Mouse (Mus musculus) adrenal gland, postnatal 36 days (tissue): ENCODE results near the gene Sprr2a1. TPM values are rescaled to one million over a fixed set of nuclear protein-coding genes. Genes with fewer than 3 reads are reported as not detected.
"Not testable (repeated sequence)": the region's sequence is repeated elsewhere in the genome, so short reads cannot be mapped to it uniquely, and the experiment has no call there.

Experiments used
- DNase-seq, 2 experiments: peaks; one replicate each; pipeline ENCODE4 v3.0.0; 2021; ENCODE audit warnings: mixed read lengths in 1 of 2
- long read RNA-seq, 2 experiments: library from polyadenylated mRNA; stranded (forward); transcript quantifications; one replicate each; pipeline ENCODE4 v2.0.0; 2021; ENCODE audit warnings: borderline sequencing depth in 2 of 2
- total RNA-seq, 2 experiments: library from RNA; stranded (reverse); gene quantifications; 2 replicates each; pipeline ENCODE4 v1.2.3; 2021

The Sprr2a1 gene
- not detected for total RNA-seq
- long read RNA-seq, experiment 1, result 0 reads
- long read RNA-seq, experiment 2, result 0 reads

DNA sequence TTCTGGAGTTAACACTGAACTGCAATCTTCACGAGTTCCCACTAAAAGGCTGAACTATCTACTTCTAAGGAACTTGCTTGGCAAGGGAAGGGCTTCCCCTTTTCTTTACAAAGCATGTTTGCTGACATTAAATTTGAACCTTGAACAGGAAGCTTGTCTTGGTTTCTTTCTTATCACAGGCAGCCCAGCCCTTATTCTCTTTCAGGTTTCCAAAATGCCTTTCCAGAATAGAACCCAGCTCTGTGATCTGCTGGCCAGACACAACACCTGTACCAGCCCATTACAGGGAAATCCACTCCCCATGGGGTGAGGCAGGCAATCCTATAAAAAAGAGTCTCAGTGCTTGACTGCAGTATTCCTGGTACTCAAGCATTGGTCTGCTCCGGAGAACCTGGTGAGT is at the start of gene Sprr2a1, which contains the start of gene Sprr2a2:
Sprr2a1 (plus strand) TSS at position 231 of the 400 bp plus-strand sequence.
Sprr2a2 (plus strand) TSS at position 352 of the 400 bp plus-strand sequence.
- not testable (repeated sequence) for DNase-seq

DNA sequence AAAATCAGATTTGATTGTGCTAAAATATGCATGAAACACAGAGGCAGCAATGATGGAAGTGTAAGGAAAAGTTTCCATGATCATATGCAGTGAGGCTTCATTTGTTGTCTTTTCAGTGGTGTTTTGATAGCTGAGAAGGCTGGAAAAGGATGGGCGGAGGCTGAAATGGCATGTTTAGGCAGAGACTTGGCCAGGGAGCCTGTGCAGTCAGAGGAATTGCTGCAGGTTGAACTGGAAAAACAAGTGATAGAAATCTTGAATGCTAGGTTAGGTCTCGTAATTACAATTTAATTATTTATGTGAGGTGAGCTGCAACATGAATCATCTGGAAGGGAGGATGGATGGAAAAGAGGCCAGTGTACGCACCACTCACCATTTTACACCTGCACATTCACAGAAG is 45.8 kb upstream of the Sprr2a1 start:
- no peak for DNase-seq

DNA sequence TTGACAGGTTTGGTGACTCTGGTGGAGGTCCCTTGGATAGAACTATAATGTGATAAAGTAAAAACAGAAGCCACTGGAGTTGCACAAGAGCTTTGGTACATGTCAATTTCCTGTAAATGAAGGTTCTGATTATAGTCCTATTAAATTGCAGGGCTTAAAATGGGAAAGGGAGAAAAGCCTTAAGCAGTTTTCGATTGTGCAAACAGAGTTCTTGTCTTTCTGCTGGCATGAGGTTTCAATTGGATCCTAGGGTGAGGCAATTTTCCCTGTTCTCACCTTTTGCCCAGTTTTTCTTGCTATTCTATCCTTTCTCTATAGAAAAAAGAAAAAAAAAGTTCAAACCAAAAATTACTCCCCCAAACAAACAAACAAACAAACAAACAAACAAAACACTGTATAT is 38.7 kb upstream of the Sprr2a1 start:
- no peak for DNase-seq

DNA sequence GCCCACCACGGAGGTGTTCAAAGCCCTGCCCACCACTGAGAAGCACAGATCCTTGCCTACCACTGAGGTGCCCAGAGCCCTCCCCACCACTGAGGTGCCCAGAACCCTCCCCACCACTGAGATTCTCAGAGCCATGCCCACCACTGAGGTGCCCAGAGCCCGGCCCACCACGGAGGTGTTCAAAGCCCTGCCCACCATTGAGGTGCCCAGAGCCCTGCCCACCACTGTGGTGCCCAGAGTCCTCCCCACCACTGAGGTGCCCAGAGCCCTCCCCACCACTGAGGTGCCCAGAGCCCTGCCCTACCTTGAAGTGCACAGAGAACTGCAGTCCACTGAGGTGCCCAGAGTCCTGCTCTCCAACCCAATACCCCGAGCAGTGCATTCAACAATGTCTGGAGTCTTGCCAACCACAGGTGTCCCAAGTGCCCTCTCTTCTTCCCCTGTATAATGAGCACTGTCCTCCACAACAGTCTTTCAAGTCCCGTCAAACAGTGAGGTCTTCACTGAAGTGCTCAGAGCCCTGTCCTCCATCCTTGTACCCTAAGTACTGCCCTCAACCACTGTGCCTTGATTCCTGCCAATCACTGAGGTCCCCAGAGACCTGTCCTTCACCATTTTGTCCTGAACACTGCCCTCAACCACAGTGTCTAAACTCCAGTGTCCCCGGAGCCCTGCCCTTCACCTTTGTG is 19.9 kb upstream of the Sprr2a1 start:
- DNase-seq, result no peak

DNA sequence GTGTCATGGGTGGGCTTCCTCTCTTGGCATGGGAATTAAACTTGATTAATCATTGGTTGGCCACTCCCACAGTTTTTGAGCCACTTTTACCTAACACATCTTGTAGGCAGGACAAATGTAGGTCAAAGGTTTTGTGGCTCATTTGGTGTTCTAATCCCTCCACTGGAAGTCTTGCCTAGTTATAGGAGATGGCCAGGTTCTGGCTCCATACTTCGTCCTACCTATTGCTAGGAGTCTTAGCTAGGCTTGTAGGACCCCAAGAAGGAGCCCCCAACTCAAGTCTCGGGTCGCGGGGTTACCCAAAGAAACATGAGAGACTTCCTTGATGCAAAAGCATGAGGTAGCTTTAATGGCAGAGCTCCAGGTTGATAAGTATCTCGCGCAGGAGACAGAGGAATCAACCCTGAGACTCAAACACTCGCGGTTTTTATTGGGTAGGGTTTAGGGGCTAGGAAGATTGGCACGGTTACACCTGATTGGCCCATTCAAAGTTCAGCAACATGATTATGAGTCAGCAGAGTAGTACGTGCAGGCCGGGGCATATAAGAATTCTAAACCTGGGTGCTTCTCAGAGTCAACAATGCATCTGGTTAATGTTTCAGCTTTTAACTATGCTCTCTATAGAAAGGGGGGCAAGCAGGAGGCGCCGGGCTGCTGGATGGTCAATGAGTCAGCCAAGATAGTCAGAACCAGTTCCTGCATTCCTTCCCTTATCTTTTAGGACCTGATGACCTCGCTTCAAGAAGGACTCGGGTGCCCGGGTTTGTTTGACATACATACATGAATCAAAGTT is 4.3 kb upstream of the Sprr2a1 start:
- not testable (repeated sequence) for DNase-seq

DNA sequence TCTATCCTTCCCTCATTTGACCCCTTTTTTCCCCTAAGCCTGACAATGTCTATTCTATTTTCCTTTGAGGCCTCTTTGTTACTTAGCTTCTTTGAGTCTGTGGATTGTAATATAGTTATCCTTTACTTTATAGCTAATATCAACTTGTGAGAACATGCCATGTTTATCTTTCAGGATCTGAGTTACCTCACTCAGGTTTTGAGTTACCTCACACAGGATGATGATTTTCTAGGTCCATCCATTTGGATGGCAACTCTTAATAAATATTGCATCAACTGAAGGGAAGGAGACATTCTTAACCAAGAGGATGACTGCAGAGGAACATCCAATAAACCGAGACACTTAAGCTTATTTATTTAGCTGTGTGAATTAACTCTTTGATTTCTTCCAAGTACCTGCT is 3.5 kb upstream of the Sprr2a1 start:
- not testable (repeated sequence) for DNase-seq

DNA sequence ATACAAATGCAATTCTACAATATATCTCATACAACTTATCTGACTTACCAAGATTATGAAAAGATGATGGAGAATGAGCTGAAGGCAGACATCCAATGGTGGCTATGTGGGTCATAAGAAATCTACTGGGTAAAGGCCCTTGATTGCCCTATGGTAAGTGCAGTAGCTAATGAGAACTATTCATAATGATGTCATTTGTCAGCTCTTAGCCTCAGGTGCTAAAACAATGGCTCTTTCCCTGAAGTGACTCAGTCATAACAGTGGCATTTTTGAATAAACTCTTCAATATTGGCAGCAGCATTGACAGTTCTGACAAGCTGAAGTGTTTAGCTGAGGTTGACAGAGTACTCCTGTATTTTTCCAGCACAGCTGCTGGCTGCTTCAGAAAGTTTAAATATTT is 1.9 kb upstream of the Sprr2a1 start:
- DNase-seq, result not testable (repeated sequence)

DNA sequence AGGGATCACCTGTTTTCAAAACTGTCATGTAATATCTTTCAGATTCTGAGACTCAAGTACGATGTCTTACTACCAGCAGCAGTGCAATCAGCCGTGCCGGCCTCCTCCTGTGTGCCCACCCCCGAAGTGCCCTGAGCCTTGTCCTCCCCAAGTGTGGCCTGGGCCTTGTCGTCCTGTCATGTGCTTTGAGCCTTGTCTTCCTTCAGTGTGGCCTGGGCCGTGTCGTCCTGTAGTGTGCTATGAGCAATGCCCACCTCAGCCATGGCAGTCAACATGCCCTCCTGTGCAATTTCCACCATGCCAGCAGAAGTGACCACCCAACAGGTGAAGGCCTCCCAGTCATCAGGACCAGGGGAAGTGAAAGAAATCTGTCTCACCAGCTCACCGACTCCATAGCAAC is 3.4 kb downstream of the Sprr2a1 start:
- DNase-seq, result not testable (repeated sequence)

DNA sequence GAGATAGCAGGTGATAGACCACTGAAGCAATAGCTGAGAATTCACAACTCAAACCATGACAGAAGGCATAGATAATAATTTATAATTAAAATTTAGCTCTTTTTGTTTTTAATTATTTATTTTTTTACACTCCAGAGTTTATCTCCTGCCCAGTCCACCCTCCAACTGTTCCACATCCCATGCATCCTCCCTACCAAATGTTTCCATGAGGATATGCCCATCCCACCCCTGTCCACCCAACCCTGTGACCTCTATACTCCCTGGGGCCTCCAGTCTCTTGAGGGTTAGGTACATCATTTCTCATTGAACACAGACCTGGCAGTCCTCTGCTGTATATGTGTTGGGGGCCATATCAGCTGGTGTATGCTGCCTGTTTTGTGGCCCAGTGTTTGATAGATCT is 8.1 kb downstream of the Sprr2a1 start:
- not testable (repeated sequence) for DNase-seq

DNA sequence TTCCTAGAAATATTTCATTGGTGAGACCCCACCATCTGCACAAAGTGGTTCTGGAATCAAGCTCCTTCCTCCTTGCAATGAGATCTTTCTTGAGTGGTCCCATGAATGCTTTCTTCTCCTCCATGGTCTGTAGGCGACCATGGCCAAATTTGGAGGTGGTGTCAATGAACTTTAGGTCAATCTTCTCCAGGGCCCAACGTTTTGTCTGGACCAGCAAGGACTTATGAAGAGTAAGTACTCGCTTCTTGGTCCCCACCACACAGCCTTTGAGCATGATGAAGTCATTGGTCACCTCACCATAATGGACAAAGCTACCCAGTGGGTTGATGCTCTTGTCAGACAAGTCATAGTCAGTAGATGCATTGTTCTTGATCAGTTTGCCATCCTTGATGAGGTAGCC is 11.8 kb downstream of the Sprr2a1 start:
- not testable (repeated sequence) for DNase-seq

DNA sequence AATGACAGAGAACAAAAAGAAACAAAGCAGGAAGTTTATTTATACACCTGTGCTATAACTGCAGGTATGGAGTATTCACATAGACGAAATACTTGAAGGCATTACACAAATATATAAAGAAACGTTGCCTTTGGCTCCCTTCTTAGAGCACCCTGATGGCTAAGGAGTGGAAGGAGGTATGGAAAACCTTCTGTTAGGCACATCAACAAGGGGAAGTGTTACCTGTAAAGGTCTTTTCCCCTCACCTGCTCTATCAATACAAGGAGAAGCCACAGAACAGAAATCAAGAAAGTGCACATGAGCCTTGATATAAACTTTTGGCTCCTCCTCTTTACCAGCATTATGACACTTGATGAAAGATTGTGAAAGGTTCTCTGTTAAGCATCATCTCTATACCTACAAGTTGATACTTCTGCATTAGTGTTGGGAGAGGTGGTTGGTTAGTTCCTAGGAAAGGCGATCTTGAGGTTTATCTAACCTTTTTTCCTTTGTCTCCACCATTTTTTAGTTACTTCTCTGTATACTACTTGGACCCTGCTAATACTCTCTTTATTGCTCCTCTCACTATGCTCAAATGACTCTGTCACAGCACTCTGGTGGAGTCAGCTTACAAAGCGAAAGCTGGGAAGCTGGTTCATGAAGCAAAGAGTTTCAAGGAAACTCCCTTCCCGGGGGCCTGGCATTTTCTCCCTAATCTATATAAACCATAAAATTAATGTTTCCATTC is 21.0 kb downstream of the Sprr2a1 start:
- DNase-seq, result not testable (repeated sequence)

DNA sequence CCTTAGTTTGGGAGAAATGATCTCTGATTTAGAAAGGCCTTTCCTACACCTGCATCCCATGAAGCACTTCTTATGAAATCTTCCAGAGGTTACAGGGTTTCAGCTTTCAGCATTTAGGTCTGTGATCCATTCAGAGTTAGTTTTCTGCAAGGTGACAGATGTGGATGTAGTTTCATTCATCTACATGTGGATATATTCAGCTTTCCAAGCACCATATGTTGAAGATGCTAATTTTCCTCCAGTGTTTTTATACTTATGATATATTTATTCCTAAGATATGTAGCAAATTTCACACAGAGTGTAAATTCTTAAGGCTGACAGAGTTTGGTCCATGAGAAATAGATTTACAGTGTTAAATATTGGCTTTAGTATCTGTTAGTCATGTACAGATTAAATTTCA is 23.1 kb downstream of the Sprr2a1 start:
- not testable (repeated sequence) for DNase-seq

DNA sequence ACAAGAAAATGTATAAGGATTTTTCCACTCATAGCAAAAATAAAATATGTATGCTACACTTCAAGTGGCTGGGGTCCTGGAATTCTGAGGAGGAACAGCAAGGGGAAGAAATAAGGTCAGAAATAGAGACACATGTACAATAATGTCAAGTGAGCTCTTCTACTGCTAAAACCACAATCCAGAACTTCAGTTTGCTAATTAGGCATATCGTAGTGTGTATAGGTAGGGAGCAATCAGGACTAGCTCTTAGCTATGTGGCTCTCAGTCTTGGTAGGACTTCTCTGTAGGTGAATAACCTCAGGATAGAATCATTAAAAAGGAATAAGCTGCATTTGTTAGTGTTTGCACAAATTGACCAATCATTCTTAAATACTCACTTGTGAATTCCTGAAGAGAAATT is 23.6 kb downstream of the Sprr2a1 start:
- not testable (repeated sequence) for DNase-seq

DNA sequence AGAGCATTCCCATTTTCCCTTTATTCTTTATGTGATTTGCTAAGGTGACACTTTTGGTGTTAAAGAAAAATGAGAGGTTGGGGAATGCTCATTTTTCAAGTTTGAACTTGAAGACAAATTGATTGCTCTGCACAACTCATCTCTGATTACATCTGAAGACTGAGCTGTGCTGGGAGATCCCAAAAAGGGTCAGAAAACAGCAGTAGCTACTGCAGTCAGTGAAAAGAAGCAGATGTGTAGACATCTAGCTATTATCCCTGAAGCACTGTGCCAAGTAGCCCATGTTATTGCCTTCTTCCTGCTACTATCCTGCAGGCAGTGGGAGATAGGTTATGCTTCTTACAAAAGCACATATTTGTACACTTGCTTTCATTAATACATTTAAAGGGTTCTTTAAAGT is 29.2 kb downstream of the Sprr2a1 start:
- not testable (repeated sequence) for DNase-seq

DNA sequence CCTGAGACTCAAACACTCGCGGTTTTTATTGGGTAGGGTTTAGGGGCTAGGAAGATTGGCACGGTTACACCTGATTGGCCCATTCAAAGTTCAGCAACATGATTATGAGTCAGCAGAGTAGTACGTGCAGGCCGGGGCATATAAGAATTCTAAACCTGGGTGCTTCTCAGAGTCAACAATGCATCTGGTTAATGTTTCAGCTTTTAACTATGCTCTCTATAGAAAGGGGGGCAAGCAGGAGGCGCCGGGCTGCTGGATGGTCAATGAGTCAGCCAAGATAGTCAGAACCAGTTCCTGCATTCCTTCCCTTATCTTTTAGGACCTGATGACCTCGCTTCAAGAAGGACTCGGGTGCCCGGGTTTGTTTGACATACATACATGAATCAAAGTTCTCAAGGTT is 30.6 kb downstream of the Sprr2a1 start:
- DNase-seq, result not testable (repeated sequence)

DNA sequence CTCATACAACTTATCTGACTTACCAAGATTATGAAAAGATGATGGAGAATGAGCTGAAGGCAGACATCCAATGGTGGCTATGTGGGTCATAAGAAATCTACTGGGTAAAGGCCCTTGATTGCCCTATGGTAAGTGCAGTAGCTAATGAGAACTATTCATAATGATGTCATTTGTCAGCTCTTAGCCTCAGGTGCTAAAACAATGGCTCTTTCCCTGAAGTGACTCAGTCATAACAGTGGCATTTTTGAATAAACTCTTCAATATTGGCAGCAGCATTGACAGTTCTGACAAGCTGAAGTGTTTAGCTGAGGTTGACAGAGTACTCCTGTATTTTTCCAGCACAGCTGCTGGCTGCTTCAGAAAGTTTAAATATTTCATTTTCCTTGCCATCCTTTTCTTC is 32.9 kb downstream of the Sprr2a1 start:
- DNase-seq, result not testable (repeated sequence)

DNA sequence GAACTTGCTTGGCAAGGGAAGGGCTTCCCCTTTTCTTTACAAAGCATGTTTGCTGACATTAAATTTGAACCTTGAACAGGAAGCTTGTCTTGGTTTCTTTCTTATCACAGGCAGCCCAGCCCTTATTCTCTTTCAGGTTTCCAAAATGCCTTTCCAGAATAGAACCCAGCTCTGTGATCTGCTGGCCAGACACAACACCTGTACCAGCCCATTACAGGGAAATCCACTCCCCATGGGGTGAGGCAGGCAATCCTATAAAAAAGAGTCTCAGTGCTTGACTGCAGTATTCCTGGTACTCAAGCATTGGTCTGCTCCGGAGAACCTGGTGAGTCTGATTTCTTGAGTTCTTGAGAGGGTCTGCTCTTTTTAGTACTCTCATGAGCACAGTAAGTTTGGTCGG is 34.9 kb downstream of the Sprr2a1 start:
- not testable (repeated sequence) for DNase-seq

DNA sequence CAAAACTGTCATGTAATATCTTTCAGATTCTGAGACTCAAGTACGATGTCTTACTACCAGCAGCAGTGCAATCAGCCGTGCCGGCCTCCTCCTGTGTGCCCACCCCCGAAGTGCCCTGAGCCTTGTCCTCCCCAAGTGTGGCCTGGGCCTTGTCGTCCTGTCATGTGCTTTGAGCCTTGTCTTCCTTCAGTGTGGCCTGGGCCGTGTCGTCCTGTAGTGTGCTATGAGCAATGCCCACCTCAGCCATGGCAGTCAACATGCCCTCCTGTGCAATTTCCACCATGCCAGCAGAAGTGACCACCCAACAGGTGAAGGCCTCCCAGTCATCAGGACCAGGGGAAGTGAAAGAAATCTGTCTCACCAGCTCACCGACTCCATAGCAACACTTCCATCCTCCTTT is 38.3 kb downstream of the Sprr2a1 start:
- DNase-seq, result not testable (repeated sequence)

DNA sequence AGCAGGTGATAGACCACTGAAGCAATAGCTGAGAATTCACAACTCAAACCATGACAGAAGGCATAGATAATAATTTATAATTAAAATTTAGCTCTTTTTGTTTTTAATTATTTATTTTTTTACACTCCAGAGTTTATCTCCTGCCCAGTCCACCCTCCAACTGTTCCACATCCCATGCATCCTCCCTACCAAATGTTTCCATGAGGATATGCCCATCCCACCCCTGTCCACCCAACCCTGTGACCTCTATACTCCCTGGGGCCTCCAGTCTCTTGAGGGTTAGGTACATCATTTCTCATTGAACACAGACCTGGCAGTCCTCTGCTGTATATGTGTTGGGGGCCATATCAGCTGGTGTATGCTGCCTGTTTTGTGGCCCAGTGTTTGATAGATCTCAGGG is 42.9 kb downstream of the Sprr2a1 start:
- not testable (repeated sequence) for DNase-seq

DNA sequence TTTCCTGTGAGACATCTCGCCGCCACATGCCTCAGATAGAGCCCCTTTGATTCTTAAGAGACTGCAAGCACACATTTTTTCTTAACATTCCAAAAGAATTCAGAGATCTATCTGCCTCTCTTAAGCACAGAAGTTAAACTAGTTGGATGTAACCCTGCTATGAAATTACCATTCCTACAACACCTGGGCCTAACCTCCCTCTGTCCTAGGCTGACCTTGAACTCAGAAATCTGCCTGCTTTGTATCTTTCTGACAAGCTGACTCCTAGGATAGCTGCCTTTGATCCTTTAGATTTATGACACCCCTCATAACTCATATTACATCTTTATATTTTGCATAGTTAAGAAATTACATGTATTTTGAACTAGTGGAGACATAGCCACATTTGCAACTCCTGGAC is 47.9 kb downstream of the Sprr2a1 start:
- DNase-seq, result not testable (repeated sequence)
